Mouse (Mus musculus) bone marrow macrophage, adult 2 months (primary cell): ENCODE results near the gene Adgrg2. TPM values are rescaled to one million over a fixed set of nuclear protein-coding genes. Genes with fewer than 3 reads are reported as not detected.

ENCODE experiments used
- H3K27ac ChIP-seq: 2 replicates; pipeline ENCODE4 v1.5.1; 2012; ENCODE audit warnings: low read depth, low read length; ENCODE audit not compliant: insufficient read depth
- H3K4me1 ChIP-seq: 2 replicates; pipeline ENCODE4 v1.6.1; 2012; ENCODE audit warnings: low read length; ENCODE audit not compliant: control insufficient read depth, insufficient read depth
- H3K4me3 ChIP-seq: 2 replicates; pipeline ENCODE4 v1.5.1; 2012; ENCODE audit warnings: mild to moderate bottlenecking, low read length, moderate library complexity; ENCODE audit not compliant: insufficient read depth
- CTCF ChIP-seq: IDR thresholded peaks from 2 replicates; pipeline ENCODE4 v1.5.1; 2012; ENCODE audit warnings: low read depth, mild to moderate bottlenecking, low read length, moderate library complexity
- POLR2A ChIP-seq: IDR thresholded peaks from 2 replicates; pipeline ENCODE4 v1.6.1; 2012; ENCODE audit warnings: mild to moderate bottlenecking, low read depth, low read length, borderline replicate concordance
- polyA plus RNA-seq: library from polyadenylated mRNA; stranded (reverse); fragments of >200 nt; gene quantifications from 2 replicates; pipeline ENCODE4 v1.2.4, GENCODE M21; 2012; ENCODE audit not compliant: missing spikeins, insufficient read depth, insufficient read length

Gene Adgrg2
- polyA plus RNA-seq, 1 experiment, result not detected

GRCm38 (mm10) chrX:160426930-160427329 lies 36.4 kb downstream of the Adgrg2 start:
- Histone ChIP-seq H3K27ac (no peak overlapping the region), H3K4me3 (no peak overlapping the region), H3K4me1 (no peaks in the 10 kb centered on the region)
- no peak for TF ChIP-seq CTCF
- no peak for TF ChIP-seq POLR2A

DNA sequence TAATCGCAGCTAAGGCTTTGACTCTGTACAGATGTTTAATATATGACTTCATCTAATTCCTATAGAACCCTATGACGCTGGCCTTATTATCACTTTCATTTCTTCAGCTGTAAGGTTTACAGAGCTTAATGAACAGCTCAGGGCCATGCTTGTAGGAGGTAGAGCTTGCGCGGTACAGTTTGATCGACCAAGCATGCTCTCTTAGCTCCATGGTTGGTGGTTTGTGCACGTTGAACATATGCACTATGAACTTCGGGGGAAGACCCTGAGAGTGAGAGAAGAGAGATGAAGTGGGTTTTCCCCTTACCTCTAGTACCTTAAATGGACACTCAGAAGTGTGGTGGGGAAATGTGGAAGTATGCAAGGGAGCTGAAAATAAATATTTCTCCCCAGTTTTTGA lies 41.7 kb downstream of the Adgrg2 start:
- no peaks in the 10 kb centered on the region for H3K4me1 ChIP-seq
- no peak overlapping the region for H3K4me3 ChIP-seq
- no peak for TF ChIP-seq CTCF
- TF ChIP-seq POLR2A, result no peak
- no peak overlapping the region for H3K27ac ChIP-seq

DNA sequence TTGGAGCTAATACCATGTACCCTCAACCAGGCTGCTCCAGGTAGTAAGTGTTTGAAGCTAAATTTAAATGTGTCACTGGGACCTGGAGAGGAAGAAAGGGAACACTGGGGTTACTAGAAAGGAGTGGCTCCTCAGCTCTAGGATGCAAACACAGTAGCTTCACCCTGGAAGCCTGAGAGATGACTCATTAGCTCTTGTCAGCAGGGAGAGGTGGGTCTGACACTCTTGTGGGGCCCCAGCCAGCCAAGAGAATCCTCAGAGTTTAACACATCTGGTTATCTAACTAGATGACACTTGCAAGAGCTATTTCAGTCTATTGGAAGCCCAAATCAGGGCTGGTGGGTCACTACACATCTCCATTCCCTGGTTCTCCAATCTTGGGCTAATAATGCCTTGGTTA lies 50.8 kb downstream of the Adgrg2 start:
- TF ChIP-seq POLR2A, result no peak
- TF ChIP-seq CTCF, result no peak
- Histone ChIP-seq H3K4me3 (no peak overlapping the region), H3K27ac (no peak overlapping the region), H3K4me1 (no peaks in the 10 kb centered on the region)

- TF ChIP-seq CTCF, result no peak
- no peak for TF ChIP-seq POLR2A
- H3K4me1 ChIP-seq, result no peaks in the 10 kb centered on the region
- H3K4me3 ChIP-seq, result no peak overlapping the region
- H3K27ac ChIP-seq, result no peak overlapping the region
These were observed 57.9 kb downstream of the Adgrg2 start for GRCm38 (mm10) chrX:160448351-160448750.

DNA sequence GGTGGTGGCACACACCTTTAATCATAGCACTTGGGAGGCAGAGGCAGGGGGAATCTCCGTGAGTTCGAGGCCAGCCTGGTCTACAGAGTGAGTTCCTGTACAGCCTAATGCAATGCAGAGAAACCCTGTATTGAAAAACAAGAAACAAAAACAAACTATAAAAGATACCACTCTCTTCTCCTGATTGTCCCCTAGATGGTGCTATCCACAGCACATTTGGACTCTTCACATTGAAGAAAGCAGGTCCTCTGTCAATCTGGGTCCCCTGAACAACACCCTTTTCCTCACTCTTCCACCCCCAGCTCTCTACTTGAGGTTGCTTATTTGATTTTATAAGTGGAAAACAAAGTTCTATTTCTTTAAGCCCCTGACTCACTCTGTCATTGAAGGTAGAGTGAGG lies 58.9 kb downstream of the Adgrg2 start:
- H3K27ac ChIP-seq, result no peak overlapping the region
- no peaks in the 10 kb centered on the region for H3K4me1 ChIP-seq
- no peak overlapping the region for H3K4me3 ChIP-seq
- TF ChIP-seq POLR2A (no peak), CTCF (no peak)

GRCm38 (mm10) chrX:160455686-160456085 lies 65.2 kb downstream of the Adgrg2 start:
- TF ChIP-seq POLR2A, result no peak
- TF ChIP-seq CTCF, result no peak
- no peak overlapping the region for H3K4me3 ChIP-seq
- no peaks in the 10 kb centered on the region for H3K4me1 ChIP-seq
- H3K27ac ChIP-seq, result no peak overlapping the region

DNA sequence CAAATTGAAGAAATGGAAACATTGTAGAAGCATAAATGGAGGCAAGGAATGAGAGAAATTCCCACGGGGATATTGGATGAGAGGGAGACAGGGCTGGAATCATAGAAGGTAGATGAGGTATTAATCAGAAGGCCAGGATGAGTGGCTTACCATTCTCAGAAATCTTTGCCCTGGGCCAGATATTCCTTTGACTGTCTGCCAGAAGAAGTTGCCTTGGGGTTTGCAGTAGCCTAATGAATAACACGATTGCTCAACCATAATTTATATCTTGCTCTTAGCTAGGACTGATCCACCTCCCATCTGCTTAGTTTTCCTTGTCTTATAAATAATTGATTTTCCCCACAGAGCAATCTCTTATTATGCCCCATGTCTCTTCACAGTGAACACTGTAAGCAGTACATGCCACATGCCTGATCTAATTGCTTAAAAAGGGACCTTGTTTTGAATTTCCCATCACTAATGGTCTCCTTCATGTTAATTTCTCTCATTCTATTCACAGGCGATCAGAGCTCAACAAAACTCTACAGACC lies 80.8 kb downstream of the Adgrg2 start:
- H3K27ac ChIP-seq, result no peak overlapping the region
- TF ChIP-seq CTCF (no peak), POLR2A (no peak)
- no peak overlapping the region for H3K4me3 ChIP-seq

DNA sequence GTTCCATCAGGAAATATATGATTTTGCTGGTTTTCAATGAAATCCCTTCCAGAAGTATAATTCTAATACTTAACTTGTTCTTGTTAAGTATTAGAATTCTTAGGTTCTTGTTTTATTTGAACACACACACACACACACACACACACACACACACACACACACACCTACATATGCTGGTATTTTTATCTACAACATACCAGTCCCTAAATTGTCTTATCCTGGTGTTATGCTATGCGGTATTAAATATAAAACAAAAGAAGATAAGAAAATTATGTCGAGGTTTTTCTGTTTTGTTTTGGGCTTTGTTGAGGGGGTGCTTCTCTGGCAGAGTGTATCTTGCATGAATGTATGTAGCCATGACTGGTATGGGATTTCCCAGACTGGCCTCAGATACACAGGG lies 99.3 kb downstream of the Adgrg2 start:
- Histone ChIP-seq H3K4me3 (no peak overlapping the region), H3K27ac (no peak overlapping the region), H3K4me1 (peaks cover 3% of the 10 kb centered on the region; the same call in 1 of the 2 replicates)
- TF ChIP-seq POLR2A, result no peak
- TF ChIP-seq CTCF, result no peak

More for the DNA sequence above, 80.8 kb downstream of the Adgrg2 start:
- no peaks in the 10 kb centered on the region for H3K4me1 ChIP-seq

- Histone ChIP-seq H3K4me3 (no peak overlapping the region), H3K27ac (no peak overlapping the region), H3K4me1 (peaks cover 6% of the 10 kb centered on the region)
- no peak for TF ChIP-seq CTCF
- no peak for TF ChIP-seq POLR2A
These were observed 103.8 kb downstream of the Adgrg2 start for GRCm38 (mm10) chrX:160494333-160494732.

- no peak overlapping the region for H3K27ac ChIP-seq
- H3K4me3 ChIP-seq, result no peak overlapping the region
- TF ChIP-seq POLR2A, result no peak
- no peak for TF ChIP-seq CTCF
- peaks cover 6% of the 10 kb centered on the region for H3K4me1 ChIP-seq
These were observed 104.4 kb downstream of the Adgrg2 start for GRCm38 (mm10) chrX:160494921-160495320.

- H3K4me1 ChIP-seq, result peaks cover 6% of the 10 kb centered on the region
- TF ChIP-seq CTCF (no peak), POLR2A (no peak)
- no peak overlapping the region for H3K4me3 ChIP-seq
- H3K27ac ChIP-seq, result no peak overlapping the region
These were observed 106.0 kb downstream of the Adgrg2 start for GRCm38 (mm10) chrX:160496473-160496872.
